Mouse (Mus musculus): ENCODE results near the gene Fdps. TPM values are rescaled to one million over a fixed set of nuclear protein-coding genes. Genes with fewer than 3 reads are reported as not detected.

Gene Fdps
- polyA plus RNA-seq, 1 experiment, result 384 TPM

GRCm38 (mm10) chr3:89144821-89145220 is 43.1 kb upstream of the Fdps start:
- peaks cover 84% of the 10 kb centered on the region for H3K27me3 ChIP-seq (ENCODE audit: control insufficient read depth, insufficient read depth, insufficient read length)
- H3K4me3 ChIP-seq (ENCODE audit: insufficient read depth, poor library complexity, severe bottlenecking), result no peak overlapping the region

GRCm38 (mm10) chr3:89136365-89136764 is 34.6 kb upstream of the Fdps start:
- H3K4me3 ChIP-seq (ENCODE audit: insufficient read depth, poor library complexity, severe bottlenecking), result no peak overlapping the region
- no peaks in the 10 kb centered on the region for H3K79me3 ChIP-seq (ENCODE audit: low read depth)
- H3K79me2 ChIP-seq (ENCODE audit: control insufficient read depth, insufficient read depth), result no peaks in the 10 kb centered on the region
- H3ac ChIP-seq (ENCODE audit: control insufficient read depth, insufficient read length, low read depth), result no peak overlapping the region
- TF ChIP-seq CTCF (IDR thresholded peaks at IDR 0.05; ENCODE audit: control insufficient read depth, insufficient read depth, insufficient read length) (no peak), CEBPB (IDR thresholded peaks at IDR 0.05; ENCODE audit: low read depth) (no peak), USF1 (IDR thresholded peaks at IDR 0.05; ENCODE audit: low read depth) (no peak), MYOG (IDR thresholded peaks at IDR 0.05; ENCODE audit: control insufficient read depth, extremely low read depth, insufficient read length) (no peak), MYOD1 (IDR thresholded peaks at IDR 0.05; ENCODE audit: control insufficient read depth, insufficient read length, low read depth) (no peak), FOSL1 (IDR thresholded peaks at IDR 0.05; ENCODE audit: insufficient read depth, low read length, poor library complexity, severe bottlenecking) (no peak), MAX (IDR thresholded peaks at IDR 0.05) (no peak)
- peaks cover 76% of the 10 kb centered on the region for H3K27me3 ChIP-seq (ENCODE audit: control insufficient read depth, insufficient read depth, insufficient read length)
- no peaks in the 10 kb centered on the region for H3K36me3 ChIP-seq (ENCODE audit: control insufficient read depth, insufficient read depth)

More at GRCm38 (mm10) chr3:89144821-89145220, 43.1 kb upstream of the Fdps start:
- TF ChIP-seq MYOD1 (IDR thresholded peaks at IDR 0.05; ENCODE audit: control insufficient read depth, insufficient read length, low read depth), result no peak
- Histone ChIP-seq H3K36me3 (ENCODE audit: control insufficient read depth, insufficient read depth) (no peaks in the 10 kb centered on the region), H3K79me3 (ENCODE audit: low read depth) (no peaks in the 10 kb centered on the region), H3ac (ENCODE audit: control insufficient read depth, insufficient read length, low read depth) (no peak overlapping the region), H3K79me2 (ENCODE audit: control insufficient read depth, insufficient read depth) (no peaks in the 10 kb centered on the region)

- H3K36me3 ChIP-seq (ENCODE audit: control insufficient read depth, insufficient read depth), result no peaks in the 10 kb centered on the region
- TF ChIP-seq MYOD1 (IDR thresholded peaks at IDR 0.05; ENCODE audit: control insufficient read depth, insufficient read length, low read depth) (no peak), CEBPB (IDR thresholded peaks at IDR 0.05; ENCODE audit: low read depth) (no peak), MYOG (IDR thresholded peaks at IDR 0.05; ENCODE audit: control insufficient read depth, extremely low read depth, insufficient read length) (no peak), FOSL1 (IDR thresholded peaks at IDR 0.05; ENCODE audit: insufficient read depth, low read length, poor library complexity, severe bottlenecking) (no peak), MAX (IDR thresholded peaks at IDR 0.05) (no peak), CTCF (IDR thresholded peaks at IDR 0.05; ENCODE audit: control insufficient read depth, insufficient read depth, insufficient read length) (no peak), USF1 (IDR thresholded peaks at IDR 0.05; ENCODE audit: low read depth) (no peak)
- H3K4me3 ChIP-seq (ENCODE audit: insufficient read depth, poor library complexity, severe bottlenecking), result no peak within 1 kb of the TSS
- no peaks in the 10 kb centered on the region for H3K79me3 ChIP-seq (ENCODE audit: low read depth)
- no peak within 1 kb of the TSS for H3ac ChIP-seq (ENCODE audit: control insufficient read depth, insufficient read length, low read depth)
- peaks cover 72% of the 10 kb centered on the region for H3K27me3 ChIP-seq (ENCODE audit: control insufficient read depth, insufficient read depth, insufficient read length)
- H3K79me2 ChIP-seq (ENCODE audit: control insufficient read depth, insufficient read depth), result no peaks in the 10 kb centered on the region
These were observed 34.2 kb upstream of the Fdps start, which contains the start of gene Pklr for GRCm38 (mm10) chr3:89135958-89136357. Gene Pklr (plus strand): TSS chr3:89136142.

GRCm38 (mm10) chr3:89133752-89134151 is 32.0 kb upstream of the Fdps start:
- Histone ChIP-seq H3K36me3 (ENCODE audit: control insufficient read depth, insufficient read depth) (no peaks in the 10 kb centered on the region), H3ac (ENCODE audit: control insufficient read depth, insufficient read length, low read depth) (no peak overlapping the region), H3K27me3 (ENCODE audit: control insufficient read depth, insufficient read depth, insufficient read length) (peaks cover 67% of the 10 kb centered on the region), H3K4me3 (ENCODE audit: insufficient read depth, poor library complexity, severe bottlenecking) (no peak overlapping the region), H3K79me3 (ENCODE audit: low read depth) (no peaks in the 10 kb centered on the region), H3K79me2 (ENCODE audit: control insufficient read depth, insufficient read depth) (no peaks in the 10 kb centered on the region)
- TF ChIP-seq USF1 (IDR thresholded peaks at IDR 0.05; ENCODE audit: low read depth) (no peak), MYOD1 (IDR thresholded peaks at IDR 0.05; ENCODE audit: control insufficient read depth, insufficient read length, low read depth) (no peak), CEBPB (IDR thresholded peaks at IDR 0.05; ENCODE audit: low read depth) (no peak), MYOG (IDR thresholded peaks at IDR 0.05; ENCODE audit: control insufficient read depth, extremely low read depth, insufficient read length) (no peak)

GRCm38 (mm10) chr3:89133063-89133450 is 31.3 kb upstream of the Fdps start:
- Histone ChIP-seq H3K27me3 (ENCODE audit: control insufficient read depth, insufficient read depth, insufficient read length) (peaks cover 70% of the 10 kb centered on the region), H3K79me3 (ENCODE audit: low read depth) (no peaks in the 10 kb centered on the region), H3ac (ENCODE audit: control insufficient read depth, insufficient read length, low read depth) (no peak overlapping the region), H3K36me3 (ENCODE audit: control insufficient read depth, insufficient read depth) (no peaks in the 10 kb centered on the region), H3K79me2 (ENCODE audit: control insufficient read depth, insufficient read depth) (no peaks in the 10 kb centered on the region), H3K4me3 (ENCODE audit: insufficient read depth, poor library complexity, severe bottlenecking) (no peak overlapping the region)
- TF ChIP-seq USF1 (IDR thresholded peaks at IDR 0.05; ENCODE audit: low read depth), result no peak
- no peak for TF ChIP-seq MYOD1 (IDR thresholded peaks at IDR 0.05; ENCODE audit: control insufficient read depth, insufficient read length, low read depth)
- TF ChIP-seq MAX (IDR thresholded peaks at IDR 0.05), result no peak
- no peak for TF ChIP-seq MYOG (IDR thresholded peaks at IDR 0.05; ENCODE audit: control insufficient read depth, extremely low read depth, insufficient read length)
- no peak for TF ChIP-seq FOSL1 (IDR thresholded peaks at IDR 0.05; ENCODE audit: insufficient read depth, low read length, poor library complexity, severe bottlenecking)
- TF ChIP-seq CTCF (IDR thresholded peaks at IDR 0.05; ENCODE audit: control insufficient read depth, insufficient read depth, insufficient read length), result no peak
- no peak for TF ChIP-seq CEBPB (IDR thresholded peaks at IDR 0.05; ENCODE audit: low read depth)

GRCm38 (mm10) chr3:89132285-89133062 is 30.7 kb upstream of the Fdps start:
- H3ac ChIP-seq (ENCODE audit: control insufficient read depth, insufficient read length, low read depth), result no peak overlapping the region
- TF ChIP-seq FOSL1 (IDR thresholded peaks at IDR 0.05; ENCODE audit: insufficient read depth, low read length, poor library complexity, severe bottlenecking) (no peak), MYOG (IDR thresholded peaks at IDR 0.05; ENCODE audit: control insufficient read depth, extremely low read depth, insufficient read length) (no peak), MYOD1 (IDR thresholded peaks at IDR 0.05; ENCODE audit: control insufficient read depth, insufficient read length, low read depth) (no peak)
- peaks cover 75% of the 10 kb centered on the region for H3K27me3 ChIP-seq (ENCODE audit: control insufficient read depth, insufficient read depth, insufficient read length)
- no peaks in the 10 kb centered on the region for H3K79me2 ChIP-seq (ENCODE audit: control insufficient read depth, insufficient read depth)
- no peak overlapping the region for H3K4me3 ChIP-seq (ENCODE audit: insufficient read depth, poor library complexity, severe bottlenecking)
- H3K36me3 ChIP-seq (ENCODE audit: control insufficient read depth, insufficient read depth), result no peaks in the 10 kb centered on the region
- H3K79me3 ChIP-seq (ENCODE audit: low read depth), result no peaks in the 10 kb centered on the region
